Mouse (Mus musculus) induced T-regulatory cell, adult 2 months (primary cell): ENCODE measurements around the gene Pip5kl1.

ENCODE experiments used
- DNase-seq: peaks from one replicate; pipeline ENCODE4 v3.0.0-alpha.2; 2012; ENCODE audit warnings: low read depth

The Pip5kl1 gene

GRCm38 (mm10) chr2:32612274-32612673 is 37.7 kb downstream of the Pip5kl1 start:
- no peak for DNase-seq

- no peak for DNase-seq
Observed at GRCm38 (mm10) chr2:32617109-32617508, 42.5 kb downstream of the Pip5kl1 start.

DNA sequence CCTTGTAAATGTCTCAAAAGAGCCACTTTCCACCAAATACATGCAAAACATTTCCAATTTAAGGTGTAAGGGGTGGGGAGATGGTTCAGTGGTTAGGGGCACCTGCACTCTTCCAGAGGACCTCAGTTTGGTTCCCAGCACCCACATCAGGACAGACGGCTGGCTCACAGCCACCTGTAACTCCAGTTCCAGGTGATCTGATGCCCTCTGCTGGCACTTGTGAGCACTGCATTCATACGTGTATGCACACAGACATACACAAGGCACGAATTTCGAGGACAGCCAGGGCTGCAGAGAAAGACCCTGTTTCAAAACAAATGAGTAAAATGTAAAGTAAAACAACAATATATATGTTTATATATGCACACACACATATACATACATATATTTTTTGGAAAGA is 43.0 kb downstream of the Pip5kl1 start:
- peak; percentile 45 for DNase-seq

- DNase-seq = no peak
Observed at GRCm38 (mm10) chr2:32618051-32618450, 43.5 kb downstream of the Pip5kl1 start.

DNA sequence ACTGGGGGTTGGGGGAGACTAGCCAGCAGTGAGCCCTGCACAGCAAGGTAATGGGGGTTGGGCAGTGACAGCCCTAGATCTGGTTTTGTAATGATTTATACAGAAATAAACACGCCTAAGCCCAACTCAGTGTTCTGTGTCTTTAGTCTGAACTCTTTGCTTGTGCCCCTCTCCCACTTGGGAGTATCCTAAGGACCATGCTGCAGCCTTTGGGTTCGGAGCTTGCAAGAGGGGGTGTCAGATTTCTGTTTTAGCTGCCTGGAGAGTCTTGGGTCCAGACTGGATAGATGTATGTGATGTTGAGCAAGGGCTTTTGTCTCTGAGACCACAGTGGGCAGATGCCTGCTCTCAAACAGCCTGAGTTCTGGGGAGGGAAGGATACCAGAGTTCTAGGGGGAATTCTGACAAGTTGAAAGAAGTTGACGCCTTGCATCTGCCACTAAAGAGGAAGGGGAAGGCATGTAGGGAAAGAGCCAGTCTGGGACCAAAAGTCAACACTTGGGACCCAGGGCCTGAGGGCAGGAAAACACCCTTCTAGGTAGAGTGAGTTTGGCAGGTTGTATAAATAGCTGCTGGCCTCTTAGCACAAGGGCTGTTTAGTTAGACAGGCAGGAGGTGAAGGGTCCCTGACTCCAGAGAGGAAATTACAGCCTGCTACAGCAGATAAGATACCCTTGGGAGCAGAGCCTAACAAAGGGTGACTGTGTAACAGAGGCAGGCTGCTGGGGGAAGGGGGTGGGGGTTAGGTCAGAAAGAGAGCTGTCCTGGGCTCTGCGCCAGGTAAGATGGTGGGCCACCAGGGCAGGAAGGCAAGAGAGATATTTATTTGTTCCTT is 46.3 kb downstream of the Pip5kl1 start:
- DNase-seq = no peak

GRCm38 (mm10) chr2:32621517-32621859 is 46.9 kb downstream of the Pip5kl1 start, which contains the start of gene Ak1:
Gene Ak1 (plus strand): TSS chr2:32621758.
- no peak for DNase-seq

DNA sequence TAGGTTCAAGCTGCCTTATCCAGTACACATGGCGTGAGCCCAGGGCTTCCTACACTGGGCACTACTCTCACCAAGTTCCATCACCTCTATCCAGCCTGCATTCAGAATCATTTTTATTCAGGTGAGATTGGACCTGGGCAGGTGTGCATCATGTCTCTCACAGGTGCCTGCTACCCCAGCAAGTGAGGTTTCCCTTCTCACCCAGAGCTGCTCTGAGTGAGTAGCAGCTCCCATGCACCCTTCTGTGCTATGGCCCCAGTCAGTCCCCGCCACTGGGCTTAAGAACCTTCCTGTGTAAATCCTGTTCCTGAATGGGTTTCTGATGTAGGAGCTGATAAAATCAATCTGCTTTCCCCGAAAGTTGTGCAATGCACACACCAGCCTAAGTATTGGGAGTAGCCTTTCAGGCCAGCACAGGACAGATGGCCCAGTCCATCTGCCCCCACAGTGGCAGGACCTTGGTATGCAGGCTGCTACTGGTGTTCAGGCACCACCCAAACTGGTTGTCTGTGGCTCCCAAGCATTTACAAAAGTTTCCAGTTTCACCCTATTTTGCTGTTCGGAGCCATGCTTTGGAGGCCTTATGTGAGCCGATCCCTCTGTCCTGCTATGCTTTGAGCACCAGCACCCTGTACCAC is 49.6 kb downstream of the Pip5kl1 start:
- no peak for DNase-seq

DNA sequence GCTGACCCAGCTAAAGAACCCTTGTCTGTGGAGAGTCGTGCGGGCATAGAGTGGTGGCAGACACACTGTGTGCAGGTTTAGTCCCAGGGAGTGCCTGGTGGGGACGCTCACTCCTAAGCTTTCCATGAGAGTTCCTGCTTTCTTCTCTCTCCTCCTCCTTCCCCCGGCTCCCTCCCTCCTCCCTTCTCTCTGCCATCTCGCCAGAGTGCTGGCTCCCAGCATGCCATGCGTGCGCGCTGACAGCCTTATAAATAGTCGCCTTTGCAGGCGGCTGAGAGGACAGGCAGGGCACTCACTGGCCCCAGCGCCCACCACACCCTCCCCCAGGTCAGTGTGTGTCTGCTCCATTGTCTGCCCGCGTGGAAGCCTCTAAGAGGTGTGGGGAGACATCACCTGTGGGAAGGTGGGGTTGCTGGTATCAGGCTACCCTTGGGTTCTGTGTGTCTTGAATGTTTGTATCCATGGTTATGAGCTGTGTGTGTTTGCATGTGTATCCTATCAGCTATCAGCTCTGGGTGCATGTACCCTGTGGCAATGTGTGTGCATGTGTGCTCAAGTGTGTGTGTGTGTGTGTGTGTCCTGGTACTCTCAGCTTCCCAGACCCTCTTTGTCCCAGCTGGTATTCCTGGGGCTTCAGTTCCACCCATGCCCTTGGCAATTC is 50.7 kb downstream of the Pip5kl1 start:
- DNase-seq = no peak

DNA sequence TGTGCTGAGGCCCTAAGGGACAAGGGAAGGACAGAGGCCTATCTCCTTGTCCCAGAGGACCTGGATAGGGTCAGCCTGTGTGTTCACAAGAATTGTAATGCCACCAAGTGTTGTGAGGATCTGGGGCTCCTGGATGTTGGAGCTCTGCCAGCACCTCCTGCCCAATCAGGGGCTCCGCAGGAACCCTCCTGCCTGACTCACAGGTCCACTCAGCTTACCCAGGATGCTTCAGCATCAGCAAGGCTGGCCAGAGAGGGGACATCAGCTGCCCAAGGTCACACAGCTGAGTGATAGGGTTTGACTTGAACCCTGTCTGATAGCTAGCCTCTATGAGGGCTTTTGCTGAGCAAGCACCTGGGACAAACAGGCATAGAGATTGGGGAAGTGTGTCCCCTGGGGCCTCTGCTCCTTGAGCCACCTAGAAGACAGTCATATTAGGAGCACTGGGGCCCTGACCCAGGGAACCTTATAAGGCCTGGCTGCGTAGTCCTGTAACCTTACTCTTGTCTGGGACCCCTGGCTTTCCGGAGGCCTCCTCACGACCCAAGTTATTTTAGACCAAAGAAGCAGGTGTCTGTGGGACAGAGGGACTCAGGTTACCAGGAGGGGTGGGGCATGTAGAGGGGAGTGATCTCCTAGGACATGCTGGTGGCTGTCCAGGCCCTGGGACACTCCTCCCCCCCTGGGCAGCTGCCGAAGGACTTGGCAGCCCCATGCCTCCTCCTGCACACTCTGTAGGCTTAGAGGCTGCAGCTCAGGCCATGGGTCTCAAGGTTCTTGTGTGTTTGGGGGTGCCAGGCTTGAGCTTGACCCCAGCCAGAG is 51.5 kb downstream of the Pip5kl1 start:
- no peak for DNase-seq

GRCm38 (mm10) chr2:32627266-32628043 is 52.9 kb downstream of the Pip5kl1 start:
- DNase-seq = no peak

DNA sequence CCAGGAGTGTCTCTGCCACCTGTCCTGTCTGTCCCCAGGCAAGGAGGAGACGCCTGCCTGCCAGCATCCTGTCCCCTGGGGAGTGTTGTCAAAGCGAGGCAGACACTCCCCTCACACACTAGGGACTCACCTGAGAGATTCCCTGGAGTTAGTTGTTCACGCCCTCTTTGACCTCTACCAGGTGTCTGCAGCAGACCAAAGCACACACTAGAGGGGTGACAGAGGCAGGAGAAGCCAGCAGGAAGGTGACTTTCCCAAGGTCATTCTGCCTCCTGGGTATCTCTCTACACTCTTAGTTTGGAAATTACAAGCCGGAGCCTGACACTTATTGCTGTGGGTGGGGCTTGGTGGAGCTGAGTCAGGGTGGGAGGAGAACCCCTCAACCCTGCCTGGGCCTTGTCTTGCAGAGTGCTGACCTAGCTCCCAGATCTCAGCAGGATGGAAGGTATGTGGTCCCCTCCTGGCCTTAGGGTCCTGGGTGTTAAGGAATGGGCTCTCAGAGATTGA is 53.5 kb downstream of the Pip5kl1 start:
- no peak for DNase-seq

DNA sequence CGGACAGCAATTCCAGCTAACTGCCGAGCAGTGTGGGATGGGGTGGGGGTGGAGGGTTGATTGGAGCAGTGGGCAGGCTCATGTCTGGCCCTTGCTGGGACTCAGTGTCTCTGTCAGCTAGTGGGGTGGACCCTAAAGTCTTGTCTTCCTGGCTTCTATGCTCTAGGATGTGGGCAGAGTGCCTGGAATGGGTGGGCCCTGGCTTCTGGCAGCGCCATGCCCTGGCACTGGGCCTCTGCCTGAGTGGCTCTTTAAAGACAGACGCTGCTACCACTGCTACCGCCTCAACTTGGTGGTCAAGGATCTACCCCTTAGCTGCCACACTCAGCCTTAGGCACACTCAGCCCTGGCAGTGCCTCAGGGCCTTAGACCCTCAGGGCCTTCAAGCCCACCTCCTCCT is 54.1 kb downstream of the Pip5kl1 start:
- DNase-seq = no peak

DNA sequence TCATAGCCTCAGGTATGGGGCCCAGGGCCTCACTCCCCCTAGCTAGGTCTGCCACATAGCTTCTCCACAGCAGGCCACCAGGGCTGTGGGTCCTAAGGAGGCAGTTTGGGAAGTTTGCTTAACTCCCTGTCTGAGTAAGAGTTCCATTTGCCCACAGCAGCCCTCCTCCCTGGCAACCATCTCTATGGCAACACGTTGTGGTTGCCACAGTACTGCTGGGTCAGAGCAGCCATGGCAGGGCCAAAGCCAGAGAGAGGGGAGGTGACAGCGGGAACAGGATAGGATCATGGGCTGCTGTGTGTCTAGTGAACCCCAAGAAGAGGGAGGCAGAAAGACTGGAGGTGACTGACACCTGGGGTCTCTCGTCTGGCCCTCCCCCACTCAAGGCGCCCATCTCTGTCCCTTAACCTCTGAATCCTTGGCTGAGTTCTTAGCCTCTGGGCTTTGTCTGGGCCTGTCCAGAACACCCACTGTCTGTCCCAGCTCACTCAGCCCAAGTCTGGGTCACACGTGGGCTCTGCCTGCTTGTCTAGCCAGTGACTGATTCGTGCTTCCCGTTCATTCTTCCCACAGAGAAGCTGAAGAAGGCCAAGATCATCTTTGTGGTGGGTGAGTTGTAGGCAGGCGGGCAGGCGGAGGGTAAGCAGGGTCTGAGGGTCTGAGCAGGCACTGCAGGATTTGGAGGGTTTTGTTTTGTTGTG is 54.8 kb downstream of the Pip5kl1 start:
- no peak for DNase-seq

DNA sequence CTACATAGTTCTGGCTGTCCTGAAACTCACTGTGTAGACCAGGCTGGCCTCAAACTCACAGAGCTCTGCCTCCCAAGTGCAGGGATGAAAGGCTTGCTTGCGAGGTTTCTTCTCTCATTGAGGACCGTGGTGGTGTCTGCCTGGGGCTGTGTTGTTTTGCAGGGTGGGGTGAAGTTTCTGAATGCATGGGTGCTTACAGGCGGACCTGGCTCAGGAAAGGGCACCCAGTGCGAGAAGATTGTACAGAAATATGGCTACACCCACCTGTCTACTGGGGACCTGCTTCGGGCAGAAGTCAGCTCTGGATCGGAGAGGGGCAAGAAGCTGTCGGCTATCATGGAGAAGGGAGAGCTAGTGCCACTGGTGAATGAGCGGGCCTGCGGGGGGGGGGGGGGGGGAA is 55.4 kb downstream of the Pip5kl1 start:
- DNase-seq = no peak

- DNase-seq = no peak
Observed at GRCm38 (mm10) chr2:32631046-32631445, 56.4 kb downstream of the Pip5kl1 start.

GRCm38 (mm10) chr2:32631737-32632394 is 57.3 kb downstream of the Pip5kl1 start:
- peak; percentile 89 for DNase-seq
